Mouse (Mus musculus) adrenal gland, postnatal 25 days (tissue): ENCODE results near the gene Wdr1. TPM values are rescaled to one million over a fixed set of nuclear protein-coding genes. Genes with fewer than 3 reads are reported as not detected.
"Not testable (repeated sequence)": the region's sequence is repeated elsewhere in the genome, so short reads cannot be mapped to it uniquely, and the experiment has no call there.

ENCODE experiments used
- DNase-seq: peaks from one replicate; pipeline ENCODE4 v3.0.0; 2021; ENCODE audit warnings: mixed read lengths
- total RNA-seq: library from RNA; stranded (reverse); gene quantifications from 2 replicates; pipeline ENCODE4 v1.2.3, GENCODE M21; 2021

Gene Wdr1
- total RNA-seq, 1 experiment from 2014 or later = 124 TPM

- no peak for DNase-seq
These were observed 66.4 kb downstream of the Wdr1 start for GRCm38 (mm10) chr5:38496491-38497057.

- no peak for DNase-seq
These were observed 69.1 kb downstream of the Wdr1 start for GRCm38 (mm10) chr5:38493890-38494289.

GRCm38 (mm10) chr5:38491763-38492162 lies 71.3 kb downstream of the Wdr1 start:
- no peak for DNase-seq

- no peak for DNase-seq
These were observed 73.3 kb downstream of the Wdr1 start for GRCm38 (mm10) chr5:38489739-38490138.

GRCm38 (mm10) chr5:38488673-38489615 lies 74.1 kb downstream of the Wdr1 start:
- DNase-seq = no peak

- DNase-seq = no peak
These were observed 75.0 kb downstream of the Wdr1 start for GRCm38 (mm10) chr5:38488026-38488425.

- no peak for DNase-seq
These were observed 75.8 kb downstream of the Wdr1 start for GRCm38 (mm10) chr5:38487247-38487646.

- DNase-seq = no peak
These were observed 77.1 kb downstream of the Wdr1 start for GRCm38 (mm10) chr5:38485946-38486345.

GRCm38 (mm10) chr5:38483518-38484110 lies 79.4 kb downstream of the Wdr1 start:
- DNase-seq = no peak

- DNase-seq = no peak
These were observed 82.0 kb downstream of the Wdr1 start for GRCm38 (mm10) chr5:38480822-38481707.

- peak; percentile 76 for DNase-seq
These were observed 82.9 kb downstream of the Wdr1 start for GRCm38 (mm10) chr5:38479908-38480725.

GRCm38 (mm10) chr5:38479545-38479907 lies 83.5 kb downstream of the Wdr1 start:
- not testable (repeated sequence) for DNase-seq

GRCm38 (mm10) chr5:38479027-38479426 lies 84.0 kb downstream of the Wdr1 start:
- DNase-seq = peak; percentile 27

GRCm38 (mm10) chr5:38477731-38478445 lies 85.1 kb downstream of the Wdr1 start:
- DNase-seq = no peak

GRCm38 (mm10) chr5:38476861-38477565 lies 86.0 kb downstream of the Wdr1 start:
- peak; percentile 54 for DNase-seq
